Mouse (Mus musculus) liver, embryonic 18 days (tissue): Measurements from ENCODE around the gene Gcg. TPM values are rescaled to one million over a fixed set of nuclear protein-coding genes. Genes with fewer than 3 reads are reported as not detected.

Experiments used
- polyA plus RNA-seq: library from polyadenylated mRNA; depleted of rRNA; stranded (reverse); fragments of >200 nt; gene quantifications from 2 replicates; pipeline ENCODE4 v1.2.3, GENCODE M21; 2012; rRNA removed

Gene Gcg
- polyA plus RNA-seq: 0.12 TPM in 1 of 2 replicates, not detected in the other

GRCm38 (mm10) chr2:62483550-62483949 is at the start of gene Gcg:
Gene Gcg (minus strand): TSS chr2:62483650.

Other genes with a start within 250 kb of the Gcg start
- 6.5 and 8.5 TPM in 2 replicates for gene Dpp4, start 71.4 kb downstream of the Gcg start, polyA plus RNA-seq
- 0.32 and 0.46 TPM in 2 replicates for gene Fap, start 90.4 kb upstream of the Gcg start, polyA plus RNA-seq
- 4.7 and 6.2 TPM in 2 replicates for gene Ifih1, start 162.6 kb upstream of the Gcg start, polyA plus RNA-seq
- 10.2 and 11.9 TPM in 2 replicates for gene Gca, start 180.6 kb upstream of the Gcg start, polyA plus RNA-seq